Mouse (Mus musculus) olfactory bulb, adult 2 months (tissue): ENCODE results near the gene Padi3.

Source experiments
- CTCF ChIP-seq: fragments of 200-500 bp; IDR thresholded peaks from 2 replicates; pipeline ENCODE4 v1.5.1; 2012; ENCODE audit warnings: low read depth, mild to moderate bottlenecking, low read length, moderate library complexity; ENCODE audit not compliant: insufficient read depth
- POLR2A ChIP-seq: fragments of 200-500 bp; IDR thresholded peaks from 2 replicates; pipeline ENCODE4 v1.6.1; 2012; ENCODE audit warnings: mild to moderate bottlenecking, low read depth, low read length, moderate library complexity; ENCODE audit not compliant: insufficient read depth

DNA sequence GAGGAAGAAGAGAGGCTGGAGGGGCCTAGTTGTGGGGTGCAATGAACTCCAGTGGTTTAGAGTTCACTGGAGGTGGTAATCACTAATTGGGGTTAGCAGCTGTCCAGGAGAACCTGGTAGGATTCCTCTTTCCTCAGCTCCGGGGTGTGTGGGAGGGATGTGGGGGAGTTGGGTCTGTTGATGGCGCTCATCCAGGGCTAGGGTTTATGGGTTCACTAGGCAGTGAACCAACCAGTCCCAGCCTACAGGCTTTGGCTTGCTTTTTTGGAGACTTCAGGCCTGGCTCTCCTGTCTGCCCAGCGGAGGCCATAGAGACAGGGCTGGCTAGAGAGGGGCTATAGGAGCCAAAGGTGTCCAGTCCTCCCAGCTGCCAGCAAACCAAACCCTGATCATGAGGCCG is 20.5 kb downstream of the Padi3 start:
- TF ChIP-seq CTCF = no peak
- no peak for TF ChIP-seq POLR2A
